Mouse (Mus musculus) c-Kit-negative CD71-positive TER-119-positive erythroid progenitor cells, embryonic 14.5 days (primary cell): ENCODE measurements around the gene Pid1.

Experiments used
- DNase-seq: peaks from one replicate; pipeline ENCODE4 v3.0.0-alpha.2; 2013; ENCODE audit warnings: low read depth, low spot score

Gene Pid1

DNA sequence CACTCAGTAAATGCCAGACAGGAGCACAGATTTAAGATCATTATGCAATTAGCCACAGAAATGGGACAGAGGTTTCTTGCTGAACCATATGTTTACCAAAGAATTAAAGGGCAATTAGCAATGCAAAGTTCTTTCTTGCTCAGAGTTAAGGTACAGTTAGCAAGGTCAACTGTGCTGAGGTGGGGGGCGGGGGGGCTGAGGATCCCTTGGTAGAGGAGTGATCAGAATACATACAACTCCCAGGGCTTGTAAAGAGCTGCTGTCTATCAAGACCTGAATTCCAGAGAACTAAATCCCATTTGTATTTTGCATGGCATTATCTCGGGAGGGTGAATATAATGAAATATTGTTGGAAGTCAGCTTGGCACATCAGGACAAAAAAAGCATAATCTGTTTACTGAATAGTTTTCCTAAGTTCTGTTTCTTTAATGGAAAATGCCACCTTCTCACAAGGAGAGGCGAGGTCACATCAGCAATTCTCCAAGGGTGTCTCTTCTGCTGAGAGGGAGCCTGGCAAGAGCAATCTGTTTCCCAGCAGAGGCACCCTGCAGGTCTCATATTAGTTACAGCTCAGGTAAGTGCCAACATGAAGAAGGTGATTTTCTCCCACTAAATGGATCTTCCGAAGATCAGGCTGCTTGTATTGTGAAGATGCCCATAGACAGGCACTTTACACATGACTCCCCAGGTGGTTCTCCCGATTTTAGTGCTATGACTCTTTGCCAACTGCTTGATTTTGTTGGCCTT lies 306.9 kb downstream of the Pid1 start:
- DNase-seq = no peak

DNA sequence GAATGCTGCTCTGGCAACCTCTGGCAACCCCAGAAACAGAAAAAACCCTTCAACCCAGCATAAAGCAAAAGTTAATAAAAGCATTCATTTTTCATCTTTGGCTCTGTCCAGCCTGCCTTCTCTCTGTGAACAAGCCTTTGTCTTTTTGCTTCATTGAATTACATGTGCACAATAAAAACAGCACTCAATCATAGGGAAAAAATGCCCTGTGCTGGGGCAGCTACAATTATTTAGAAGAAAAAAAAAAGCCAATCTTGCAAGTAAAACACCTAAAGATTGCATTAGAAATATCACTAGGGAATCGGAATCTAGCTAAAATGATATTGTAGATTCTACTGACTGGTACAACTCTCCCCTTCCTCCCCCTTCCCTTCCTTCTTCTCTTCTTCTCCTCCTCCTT lies 307.7 kb downstream of the Pid1 start:
- no peak for DNase-seq

DNA sequence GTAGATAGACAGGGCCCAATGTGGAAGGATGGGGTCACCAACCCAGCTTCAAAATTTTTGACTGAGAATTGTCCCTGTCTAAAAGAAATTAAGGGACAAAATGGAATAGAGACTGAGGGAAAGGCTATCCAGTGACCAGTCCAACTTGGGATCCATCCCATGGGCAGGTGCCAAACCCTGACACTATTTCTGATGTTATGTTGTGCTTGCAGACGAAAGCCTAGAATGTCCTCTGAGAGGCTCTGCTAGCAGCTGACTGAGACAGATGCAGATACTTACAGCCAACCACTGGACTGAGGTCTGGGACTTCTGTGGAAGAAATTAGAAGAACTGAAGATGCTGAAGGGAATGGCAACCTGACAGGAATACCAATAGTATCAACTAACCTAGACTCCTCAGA lies 338.2 kb downstream of the Pid1 start:
- no peak for DNase-seq

- DNase-seq = no peak
Observed at GRCm38 (mm10) chr1:84012871-84013375, 351.1 kb downstream of the Pid1 start.

DNA sequence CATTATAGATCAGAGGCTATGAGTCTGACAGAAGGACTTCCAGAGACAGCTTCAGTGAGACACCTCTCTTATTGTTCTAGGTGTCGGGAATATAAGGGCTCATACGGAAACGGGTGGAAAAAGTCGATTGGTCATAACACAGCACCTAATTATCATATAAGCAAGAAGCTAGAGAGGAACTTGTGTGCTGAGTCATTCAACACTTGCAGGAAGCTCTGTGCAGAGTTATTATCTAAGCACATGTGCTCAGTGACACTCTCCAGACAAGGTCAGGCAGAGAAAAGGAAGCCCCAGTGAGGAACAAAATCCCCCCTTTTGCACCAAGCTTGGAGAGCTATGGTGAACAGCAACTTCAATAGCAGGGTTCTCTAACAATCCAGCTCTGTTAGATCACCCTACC lies 361.4 kb downstream of the Pid1 start:
- DNase-seq = no peak
